Mouse (Mus musculus) heart, adult 9 months (tissue): ENCODE measurements around the gene Adrm1.

ENCODE experiments used
- DNase-seq, 2 experiments: peaks; one replicate each; pipeline ENCODE4 v3.0.0; 2022; ENCODE audit warnings: low spot score in 2 of 2

Gene Adrm1

GRCm38 (mm10) chr2:180184752-180185109 is 13.4 kb downstream of the Adrm1 start:
- no peak for DNase-seq

DNA sequence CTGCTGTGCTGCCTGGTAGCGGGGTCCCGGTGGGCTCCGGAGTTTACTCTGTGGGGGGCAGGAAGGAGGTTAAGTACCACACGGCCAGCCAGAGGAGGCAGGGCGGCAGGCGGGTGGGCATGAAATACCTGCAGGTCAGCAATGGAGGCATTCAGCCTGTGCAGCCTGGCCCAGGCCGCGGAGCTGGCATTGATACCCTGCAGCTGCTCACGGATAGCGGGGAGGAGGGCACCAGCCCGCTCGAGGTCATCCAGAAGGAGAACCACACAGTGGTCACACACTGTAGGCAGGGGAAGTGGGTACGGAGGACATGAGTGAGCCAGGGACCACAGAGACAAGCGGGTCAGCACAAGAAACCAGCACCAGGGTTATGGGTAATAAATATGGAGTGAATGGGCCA is 14.4 kb downstream of the Adrm1 start:
- DNase-seq: no peak

GRCm38 (mm10) chr2:180187362-180187761 is 16.1 kb downstream of the Adrm1 start:
- no peak for DNase-seq

DNA sequence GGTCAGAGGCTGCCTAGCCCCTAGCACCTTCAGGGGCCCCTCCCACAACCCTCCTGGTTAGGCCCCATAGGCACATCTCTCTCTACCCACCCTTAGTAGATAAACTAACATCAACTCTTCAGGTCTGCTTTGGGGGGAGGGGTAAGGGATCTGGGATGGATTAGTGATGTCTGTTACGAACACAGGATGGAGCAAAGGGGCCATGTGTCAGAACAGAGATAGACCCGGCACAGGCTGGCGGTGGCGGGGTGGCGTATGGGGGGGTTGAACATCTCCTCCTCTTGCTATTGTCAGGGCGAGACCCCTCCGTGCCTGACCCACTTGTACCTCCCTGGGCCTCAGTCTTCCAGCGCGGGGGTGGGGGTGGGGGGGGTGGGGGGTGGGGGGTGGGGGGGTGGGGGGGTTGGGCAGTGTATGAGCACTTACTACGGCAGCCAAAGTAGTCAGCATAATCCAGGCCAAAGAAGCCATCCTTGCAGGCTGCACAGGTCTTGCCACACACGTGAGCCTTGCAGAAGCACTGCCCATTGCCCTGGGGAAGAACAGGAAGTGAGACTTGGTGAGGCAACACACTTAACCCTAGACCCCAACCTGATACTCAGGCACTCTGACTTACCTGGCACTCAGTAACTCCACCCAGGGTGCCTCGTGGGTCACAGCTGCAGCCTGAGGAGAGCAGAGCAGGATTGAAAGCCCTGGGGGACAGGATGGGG is 25.5 kb downstream of the Adrm1 start:
- no peak for DNase-seq

GRCm38 (mm10) chr2:180197323-180198037 is 26.2 kb downstream of the Adrm1 start:
- DNase-seq: no peak

- DNase-seq: no peak
Observed at GRCm38 (mm10) chr2:180198782-180199181, 27.5 kb downstream of the Adrm1 start.

- no peak for DNase-seq
Observed at GRCm38 (mm10) chr2:180200681-180201080, 29.4 kb downstream of the Adrm1 start.

DNA sequence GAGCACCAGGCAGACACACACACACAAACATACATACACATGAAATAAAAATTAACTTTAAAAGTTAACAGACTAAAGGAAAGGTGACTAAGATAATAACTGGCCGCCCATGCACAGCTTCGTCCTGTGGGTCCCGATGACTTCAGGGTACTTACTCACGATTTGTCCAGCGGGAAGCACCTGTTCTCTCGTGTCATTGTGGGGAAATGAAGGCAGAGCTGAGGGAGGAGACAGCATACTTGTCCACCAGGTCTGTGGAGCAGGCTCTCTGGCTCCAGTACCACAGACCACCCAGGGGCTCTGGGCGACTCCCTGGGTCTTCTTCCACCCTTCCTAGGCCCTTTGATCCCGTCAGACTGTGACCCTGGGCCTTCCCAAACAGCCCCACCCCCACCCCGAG is 30.0 kb downstream of the Adrm1 start:
- no peak for DNase-seq

DNA sequence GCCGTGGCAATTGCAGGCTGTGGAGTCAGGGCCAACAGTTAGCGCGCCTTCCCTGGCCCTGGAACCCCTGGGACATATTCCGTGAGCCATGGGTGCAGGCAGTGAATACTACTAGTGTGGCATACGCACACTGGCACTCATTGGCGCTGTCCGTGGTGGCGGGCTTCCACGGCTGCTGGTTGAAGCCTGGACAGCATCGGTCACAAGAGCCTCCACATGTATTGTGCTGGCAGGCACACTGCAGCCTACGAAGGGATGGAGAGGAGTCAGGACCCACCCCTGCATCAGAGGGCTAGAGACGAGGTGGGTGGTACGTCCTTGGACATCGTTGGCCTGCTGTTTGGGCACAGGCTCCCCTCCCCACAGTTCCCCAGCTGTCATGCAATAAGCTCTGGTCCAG is 31.0 kb downstream of the Adrm1 start:
- no peak for DNase-seq

DNA sequence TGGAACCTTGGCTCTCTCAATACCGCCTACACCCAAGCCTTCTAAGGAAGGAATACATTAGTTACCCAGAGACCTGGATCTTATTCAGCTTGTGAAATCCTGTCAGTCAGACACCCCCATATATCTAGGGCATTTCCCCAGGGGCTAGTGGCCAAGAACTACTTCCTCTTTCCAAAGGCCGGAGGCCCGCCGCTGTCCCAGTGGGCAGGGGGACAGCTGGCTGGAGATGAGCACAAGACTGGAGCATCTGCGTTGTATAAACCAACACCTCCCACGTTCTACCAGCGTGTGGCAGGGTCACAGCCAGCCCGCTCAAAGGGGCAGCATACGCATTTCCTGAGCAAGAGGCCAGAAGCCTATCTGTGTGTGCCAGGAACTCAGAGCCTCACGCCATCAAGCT is 31.5 kb downstream of the Adrm1 start:
- no peak for DNase-seq

DNA sequence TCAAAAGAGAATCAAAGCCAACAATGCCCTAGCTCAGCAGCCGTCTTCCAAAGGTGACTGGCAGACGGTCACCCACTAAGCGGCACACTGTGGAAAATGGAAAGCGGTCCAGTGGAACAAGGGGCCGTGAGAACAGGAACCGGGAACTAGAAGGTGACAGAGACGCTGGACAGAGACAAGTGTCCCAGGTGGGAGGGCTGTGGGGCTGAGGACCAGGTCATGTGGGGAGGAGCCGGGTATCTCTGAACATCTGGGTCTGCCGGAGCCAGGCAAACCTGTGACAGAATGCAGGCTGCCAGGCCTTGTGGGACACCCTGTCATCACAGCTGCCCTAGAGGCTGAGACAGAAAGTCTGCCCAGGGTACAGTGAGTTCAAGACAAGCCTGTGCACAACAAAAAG is 33.2 kb downstream of the Adrm1 start:
- DNase-seq: peak; percentile 69 to 72

DNA sequence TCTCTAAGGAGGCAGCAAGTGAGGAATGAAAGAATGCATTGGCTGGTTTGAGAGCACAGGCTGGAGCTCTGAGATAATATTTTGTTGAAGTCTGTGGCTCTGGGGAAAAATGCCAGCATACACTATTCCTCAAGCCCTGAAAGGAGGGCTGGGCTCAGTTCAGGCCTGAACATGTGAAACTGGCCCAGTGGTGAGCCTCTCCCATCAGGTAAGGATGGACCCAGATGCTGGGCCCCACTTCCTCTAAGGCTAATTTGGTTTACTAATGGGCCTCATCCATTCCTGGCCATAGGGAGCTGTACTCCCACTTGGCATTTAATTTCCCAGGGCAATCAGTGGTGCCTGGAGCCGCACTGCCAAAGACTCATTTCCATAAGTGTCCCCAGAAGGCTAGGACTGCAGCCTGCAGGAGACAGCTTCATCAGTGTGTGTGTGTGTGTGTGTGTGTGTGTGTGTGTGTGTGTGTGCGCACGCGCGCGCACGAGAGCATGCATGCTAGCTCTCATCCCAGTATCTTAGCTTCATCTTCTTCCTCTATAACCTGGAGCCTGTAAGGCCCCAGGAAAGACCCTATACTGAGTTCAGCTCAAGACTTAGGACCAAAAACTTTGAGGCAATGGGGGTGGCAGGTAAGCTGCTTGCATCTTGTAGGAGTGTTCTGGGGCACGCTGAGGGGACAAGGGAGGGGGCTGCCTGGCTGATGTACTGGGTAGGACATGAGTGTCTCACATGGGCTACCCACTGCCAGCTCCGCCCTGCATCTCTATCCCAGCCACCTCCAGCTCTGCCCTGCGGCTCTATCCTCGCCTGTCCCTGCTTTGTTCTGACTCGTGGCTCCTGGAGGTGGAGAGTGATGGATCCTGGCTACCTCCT is 34.0 kb downstream of the Adrm1 start:
- DNase-seq: no peak

GRCm38 (mm10) chr2:180205956-180206280 is 34.6 kb downstream of the Adrm1 start:
- DNase-seq: peak; percentile 80 to 86

GRCm38 (mm10) chr2:180207840-180208239 is 36.6 kb downstream of the Adrm1 start:
- DNase-seq: peak; percentile 71 to 80

- DNase-seq: no peak
Observed at GRCm38 (mm10) chr2:180208976-180209375, 37.7 kb downstream of the Adrm1 start.

DNA sequence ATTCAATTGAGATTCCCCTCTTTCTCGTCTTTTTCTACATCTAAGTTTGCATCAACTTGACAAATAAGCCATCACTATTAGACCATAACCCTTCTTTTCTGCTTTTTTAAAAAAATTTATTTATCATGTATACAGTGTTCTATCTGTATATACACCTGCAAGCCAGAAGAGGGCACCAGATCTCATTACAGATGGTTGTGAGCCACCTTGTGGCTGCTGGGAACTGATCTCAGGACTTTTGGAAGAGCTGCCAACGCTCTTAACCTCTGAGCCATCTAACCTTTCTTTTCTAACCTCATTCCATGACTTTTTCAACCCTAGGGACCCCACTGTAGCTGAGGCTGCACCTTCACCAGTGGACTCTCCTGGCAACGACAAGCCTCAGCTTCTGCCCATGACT is 41.0 kb downstream of the Adrm1 start:
- DNase-seq: no peak

DNA sequence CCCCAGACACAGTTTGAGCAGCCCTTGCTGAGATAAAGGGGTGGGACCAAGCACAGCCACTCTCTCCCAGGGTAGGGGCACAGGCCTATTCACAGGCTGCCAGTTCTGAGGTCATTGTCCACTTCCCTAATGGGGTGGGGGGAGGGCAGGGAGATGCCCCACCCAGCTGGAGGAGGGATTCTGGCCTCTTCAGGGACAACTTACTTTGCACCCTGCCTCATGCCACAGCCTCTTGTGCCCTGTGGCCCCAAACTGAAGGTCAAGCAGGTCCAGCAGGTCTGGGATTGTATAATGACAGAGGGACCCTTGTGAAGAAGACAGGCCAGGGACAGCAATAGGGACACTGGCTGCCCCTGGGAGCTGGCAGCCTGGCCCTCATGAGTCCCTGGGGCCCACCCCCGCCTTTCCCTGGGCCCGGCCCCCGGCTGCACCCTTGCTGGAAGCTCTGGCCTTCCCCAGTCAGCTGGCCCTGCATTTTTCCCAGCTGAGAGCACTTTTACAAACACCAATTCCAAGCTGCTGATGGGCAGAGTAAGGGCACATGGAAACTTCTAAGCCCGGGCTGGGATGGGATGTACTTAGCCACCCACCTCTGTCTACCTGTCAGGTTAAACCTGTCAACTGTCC is 43.2 kb downstream of the Adrm1 start:
- no peak for DNase-seq

DNA sequence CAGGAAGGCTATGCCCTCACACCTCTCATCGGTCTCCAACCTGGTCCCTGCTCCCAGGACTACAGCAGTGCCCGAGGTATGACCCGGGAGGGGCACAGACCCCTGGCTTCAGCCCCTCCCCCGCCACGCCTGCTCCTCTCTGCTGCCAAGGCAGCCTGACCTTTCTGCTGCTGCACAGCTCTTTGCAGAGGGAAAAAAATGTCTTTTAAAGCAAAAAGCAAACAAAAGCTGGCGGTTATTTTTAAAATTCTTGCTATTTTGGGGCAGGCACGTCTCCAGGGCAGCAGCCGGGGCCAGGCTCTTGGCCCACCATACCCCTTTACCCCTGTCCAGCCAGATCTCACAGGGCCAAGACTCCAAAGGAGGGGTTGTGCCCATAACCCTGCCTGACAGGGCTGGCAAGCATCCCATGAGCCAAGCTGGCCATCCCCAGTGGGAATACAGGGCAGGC is 43.8 kb downstream of the Adrm1 start:
- peak in 1 of 2 experiments; percentile 37 for DNase-seq

GRCm38 (mm10) chr2:180215951-180216350 is 44.7 kb downstream of the Adrm1 start:
- peak; percentile 60 to 72 for DNase-seq

- DNase-seq: no peak
Observed at GRCm38 (mm10) chr2:180216921-180217320, 45.6 kb downstream of the Adrm1 start.

- peak; percentile 79 to 89 for DNase-seq
Observed at GRCm38 (mm10) chr2:180217587-180217986, 46.3 kb downstream of the Adrm1 start.

DNA sequence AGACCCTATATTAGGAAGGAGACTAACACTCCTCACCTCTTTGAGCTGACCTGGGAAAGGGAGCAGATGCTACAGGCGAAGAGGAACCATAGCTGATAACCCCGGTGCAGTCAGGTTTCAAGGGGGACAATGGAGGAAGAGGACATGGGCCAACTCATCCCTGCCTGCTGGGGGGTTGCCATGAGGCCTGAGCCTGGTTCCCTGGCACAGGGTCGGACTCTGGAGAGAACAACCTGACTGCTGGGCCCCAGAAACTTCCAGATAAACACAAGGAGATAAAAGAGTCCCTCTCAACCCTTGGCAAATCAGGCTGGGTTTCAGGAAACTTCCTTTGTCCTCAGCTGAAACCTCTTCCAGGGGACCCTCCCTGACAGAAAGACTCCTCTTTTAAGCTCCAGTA is 47.0 kb downstream of the Adrm1 start:
- DNase-seq: no peak
